7 mouse cellular contexts compared by ENCODE assay signal in genomic region chr12:84875761-84876480, GRCm38 (mm10). TPM values are rescaled to one million over a fixed set of nuclear protein-coding genes. Genes with fewer than 3 reads are reported as not detected.
DNase-seq lines count a peak whose midpoint lies in the region; ATAC-seq and TF ChIP-seq lines count a peak whose summit lies in the region.

No protein-coding gene starts in this region.

- peaks cover 48% of the 10 kb centered on the region for H3K27me3 ChIP-seq in lung, embryonic 14.5 days (ENCODE audit: insufficient read depth, low read length)
- H3K27me3 ChIP-seq in hindbrain, embryonic 10.5 days (ENCODE audit: insufficient read depth, poor library complexity, severe bottlenecking), result peaks cover 61% of the 10 kb centered on the region
- peaks cover 39% of the 10 kb centered on the region for H3K27me3 ChIP-seq in midbrain, embryonic 11.5 days (ENCODE audit: control insufficient read depth, insufficient read depth, low read length)

- peak overlapping the region; percentile 64 for H3K4me2 ChIP-seq in lung, embryonic 14.5 days
- peak overlapping the region; percentile 34 for H3K4me2 ChIP-seq in midbrain, embryonic 11.5 days

- peak overlapping the region; percentile 48 for H3K9ac ChIP-seq in lung, embryonic 14.5 days
- no peak overlapping the region for H3K9ac ChIP-seq in midbrain, embryonic 11.5 days (ENCODE audit: low read length)

- no peaks in the 10 kb centered on the region for H3K9me3 ChIP-seq in lung, embryonic 14.5 days (ENCODE audit: low read depth, low read length)
- no peaks in the 10 kb centered on the region for H3K9me3 ChIP-seq in hindbrain, embryonic 10.5 days
- no peaks in the 10 kb centered on the region for H3K9me3 ChIP-seq in midbrain, embryonic 11.5 days (ENCODE audit: control insufficient read depth, low read length)

- no peaks in the 10 kb centered on the region for H3K36me3 ChIP-seq in lung, embryonic 14.5 days (ENCODE audit: insufficient read depth)
- H3K36me3 ChIP-seq in hindbrain, embryonic 10.5 days, result no peaks in the 10 kb centered on the region
- no peaks in the 10 kb centered on the region for H3K36me3 ChIP-seq in midbrain, embryonic 11.5 days (ENCODE audit: control insufficient read depth, insufficient read depth, low read length)

- no peak overlapping the region for H3K27ac ChIP-seq in lung, embryonic 14.5 days (ENCODE audit: low read depth)
- no peak overlapping the region for H3K27ac ChIP-seq in hindbrain, embryonic 10.5 days
- H3K27ac ChIP-seq in midbrain, embryonic 11.5 days (ENCODE audit: low read depth, low read length), result no peak overlapping the region

- DNase-seq in lung, embryonic 14.5 days, result peak; percentile 44
- DNase-seq in lung, postnatal 14 days, result no peak
- peak; percentile 59 to 63 for DNase-seq in cerebellum, postnatal 14 days
- DNase-seq in hindbrain, embryonic 10.5 days (ENCODE audit: low spot score), result peak; percentile 43
- DNase-seq in midbrain, embryonic 11.5 days (ENCODE audit: low spot score, missing footprints), result peak; percentile 91
- DNase-seq in layer of hippocampus, adult 11-12 months (ENCODE audit: low spot score), result no peak

- under 1% methylated on average over 59 of the region's 59 CpGs for WGBS in lung, embryonic 14.5 days
- WGBS in hindbrain, embryonic 10.5 days, result 2% methylated on average over 59 of the region's 59 CpGs
- WGBS in midbrain, embryonic 11.5 days, result 3% methylated on average over 59 of the region's 59 CpGs

- TF ChIP-seq CTCF in lung, embryonic 14.5 days (IDR thresholded peaks at IDR 0.05; ENCODE audit: low read depth), result no peak

- peak overlapping the region; percentile 42 for H3K4me3 ChIP-seq in lung, embryonic 14.5 days (ENCODE audit: low read depth, low read length)
- H3K4me3 ChIP-seq in hindbrain, embryonic 10.5 days, result peak overlapping the region; percentile 44
- H3K4me3 ChIP-seq in midbrain, embryonic 11.5 days (ENCODE audit: low read depth, low read length), result peak overlapping the region; percentile 18

- H3K4me1 ChIP-seq in lung, embryonic 14.5 days (ENCODE audit: insufficient read depth), result 0 out of 2 replicates have a peak, but pooled peaks cover 4% of the 10 kb centered on the region
- peaks cover 18% of the 10 kb centered on the region for H3K4me1 ChIP-seq in hindbrain, embryonic 10.5 days (replicated peaks)
- H3K4me1 ChIP-seq in midbrain, embryonic 11.5 days (ENCODE audit: control insufficient read depth, insufficient read depth, low read length), result peaks cover 8% of the 10 kb centered on the region

- peak; percentile 27; the same call in 1 of the 2 replicates for ATAC-seq in lung, embryonic 14.5 days (ENCODE audit: insufficient read depth)
- ATAC-seq in midbrain, embryonic 11.5 days (ENCODE audit: low FRiP score), result no peak
- no peak for ATAC-seq in inflammation-experienced regulatory T-cells, adult 6 months

RNA-seq across cellular contexts. Expression of gene Ltbp2, which starts 0.4 kb away (rescaled TPM):
- 6.8 and 6.9 TPM in 2 replicates for polyA plus RNA-seq in lung, embryonic 14.5 days (2014; fragmentation: Nextera tagmentation; extraction: Ambion mirVana)
- polyA plus RNA-seq in hindbrain, embryonic 10.5 days (2016; fragmentation: Nextera tagmentation; extraction: Ambion mirVana), result 0.12 and 0.17 TPM in 2 replicates
- 0.05 TPM in 1 of 2 replicates, not detected in the other for polyA plus RNA-seq in midbrain, embryonic 11.5 days (2014; fragmentation: Nextera tagmentation; extraction: Ambion mirVana)
- polyA plus RNA-seq in inflammation-experienced regulatory T-cells, adult 6 months (2017; shearing (Covaris generic)), result not detected

Comparison
In these comparisons a context has a peak if more than half of its experiments do, and no peak if none do; other contexts are left out.
1. DNase-seq: peak in lung, embryonic 14.5 days (single experiment), cerebellum, postnatal 14 days (2 of 2), hindbrain, embryonic 10.5 days (single experiment) and midbrain, embryonic 11.5 days (single experiment); none in lung, postnatal 14 days (single experiment) and layer of hippocampus, adult 11-12 months (single experiment).
2. Peak in every context shown above with its lines, with median percentiles within 50 percentile points of each other: H3K4me3 ChIP-seq.